Mouse (Mus musculus) brain, embryonic 18.5 days (tissue): ENCODE data around the gene S100a14.

ENCODE experiments used
- DNase-seq: peaks from one replicate; pipeline ENCODE4 v3.0.0-alpha.2; 2012; ENCODE audit warnings: low read depth, low spot score

S100a14 gene

DNA sequence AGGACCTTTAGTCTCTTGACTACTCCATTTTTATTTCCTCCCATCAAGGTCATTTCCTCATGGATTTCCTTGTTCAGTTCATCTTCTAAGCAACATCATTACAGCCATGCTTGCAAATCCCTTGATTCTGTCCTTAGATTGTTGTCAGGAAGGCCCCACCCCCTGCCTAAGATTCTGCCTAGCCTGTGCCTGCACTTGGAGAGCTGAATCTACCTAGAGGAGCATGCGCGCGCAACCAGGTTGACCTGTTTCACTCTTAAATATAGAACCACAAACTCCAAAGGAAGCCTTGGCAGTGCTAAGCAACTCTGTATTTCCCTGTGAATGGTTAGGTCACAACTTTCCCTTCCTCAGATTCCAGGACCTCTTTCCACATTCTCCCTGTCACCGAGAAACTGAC lies 8.9 kb upstream of the S100a14 start:
- DNase-seq, result no peak

DNA sequence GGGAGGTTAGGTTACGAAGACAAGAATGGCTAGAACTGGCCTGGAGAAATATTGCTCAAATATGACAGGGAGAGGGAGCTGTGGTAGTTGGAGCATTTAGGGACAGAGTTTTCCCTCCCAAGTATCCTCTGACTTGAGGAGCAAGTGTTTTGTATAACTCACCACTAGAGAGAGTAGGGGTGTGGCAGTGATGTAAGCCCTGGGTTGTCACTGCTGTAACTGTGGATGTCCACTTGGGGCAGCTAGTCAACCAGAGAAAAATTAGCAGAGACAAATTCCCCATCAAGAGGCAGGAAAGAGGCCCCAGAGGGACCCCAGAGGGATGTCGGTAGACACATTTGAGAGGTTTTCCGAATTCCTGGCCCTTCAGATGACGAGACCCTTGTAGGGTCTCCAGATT lies 1.2 kb upstream of the S100a14 start:
- no peak for DNase-seq

DNA sequence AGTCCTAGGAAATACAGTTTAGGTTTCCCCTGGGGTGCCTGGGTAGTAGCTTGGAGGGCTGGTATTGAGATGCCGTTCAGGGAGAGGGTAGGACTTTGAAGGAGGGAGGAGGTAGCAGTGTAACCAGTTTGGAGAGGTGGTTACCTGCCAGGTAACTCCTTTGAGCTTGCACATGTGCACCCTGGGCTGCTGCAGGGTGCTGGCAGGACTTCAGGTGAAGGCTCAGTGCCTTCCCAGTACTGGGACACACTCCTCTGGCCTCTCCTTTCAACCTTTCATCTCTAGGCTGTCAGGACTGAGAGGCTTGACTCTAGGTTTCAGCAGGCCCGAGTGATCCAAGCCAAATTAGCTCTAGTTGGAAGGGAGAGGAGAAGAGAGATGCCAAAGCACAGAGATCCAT lies 580 bp upstream of the S100a14 start:
- DNase-seq, result no peak

DNA sequence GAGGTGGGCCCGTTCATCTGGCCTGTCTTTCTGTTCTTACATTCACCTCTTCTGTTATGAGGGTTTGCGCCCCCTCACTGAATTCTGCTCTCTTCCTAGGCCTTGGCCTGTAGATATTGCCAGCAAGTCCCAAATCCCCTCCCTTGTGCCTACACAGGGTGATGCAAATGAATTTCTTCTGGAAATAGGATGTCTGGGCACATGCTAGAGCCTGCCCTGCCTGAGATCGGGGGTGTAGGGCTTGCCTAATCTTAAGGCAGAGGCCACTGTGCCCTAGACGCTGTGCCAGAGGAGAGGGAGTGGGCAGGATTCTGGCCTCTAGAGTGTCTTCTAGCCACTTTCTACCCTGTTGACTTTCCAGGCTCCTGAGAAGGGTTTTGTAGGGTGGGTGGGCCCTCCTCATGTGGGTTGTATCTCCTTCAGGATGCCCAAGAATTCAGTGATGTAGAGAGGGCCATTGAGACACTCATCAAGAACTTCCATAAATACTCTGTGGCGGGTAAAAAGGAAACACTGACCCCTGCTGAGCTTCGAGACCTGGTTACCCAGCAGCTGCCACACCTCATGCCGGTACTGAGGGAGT lies 726 bp downstream of the S100a14 start:
- no peak for DNase-seq

DNA sequence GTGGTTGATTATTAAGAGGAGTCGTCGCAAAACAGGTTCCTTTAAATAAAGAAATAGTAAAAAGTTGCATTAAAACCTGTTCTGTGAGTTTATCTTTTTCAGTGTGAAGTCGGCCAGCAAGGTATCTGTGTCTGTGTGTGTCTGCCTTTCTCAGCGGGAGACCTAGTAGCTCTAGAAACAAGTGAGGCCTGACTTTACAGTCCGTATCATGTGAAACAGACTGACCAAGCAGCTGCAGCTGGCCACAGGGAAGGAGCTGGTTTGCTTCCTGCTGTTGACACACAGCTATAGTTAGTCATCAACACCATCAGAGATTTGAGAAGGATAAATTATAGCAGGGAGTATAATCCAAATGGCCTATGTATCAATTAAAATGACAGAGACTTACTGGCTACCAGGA lies 5.1 kb downstream of the S100a14 start:
- no peak for DNase-seq

DNA sequence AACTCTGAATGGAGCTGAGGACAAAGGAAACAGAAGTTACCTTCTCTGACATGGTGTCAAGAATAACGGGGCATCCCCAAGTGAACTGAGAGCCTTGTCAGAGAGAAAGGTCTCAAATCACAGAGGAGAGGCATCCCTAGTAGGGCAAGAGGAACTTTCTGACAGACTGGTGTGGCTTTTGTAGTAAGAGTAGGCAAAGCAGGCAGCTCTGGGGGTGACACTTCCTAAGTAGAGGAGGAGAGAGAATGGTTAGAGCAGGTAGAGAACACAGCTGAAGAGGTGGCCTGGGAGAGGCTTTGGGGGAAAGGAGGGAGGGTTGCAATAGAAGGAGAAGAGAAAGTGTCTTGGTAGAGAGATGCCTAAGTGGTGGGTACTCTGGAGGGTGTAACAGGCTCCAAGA lies 8.8 kb downstream of the S100a14 start:
- DNase-seq, result no peak

DNA sequence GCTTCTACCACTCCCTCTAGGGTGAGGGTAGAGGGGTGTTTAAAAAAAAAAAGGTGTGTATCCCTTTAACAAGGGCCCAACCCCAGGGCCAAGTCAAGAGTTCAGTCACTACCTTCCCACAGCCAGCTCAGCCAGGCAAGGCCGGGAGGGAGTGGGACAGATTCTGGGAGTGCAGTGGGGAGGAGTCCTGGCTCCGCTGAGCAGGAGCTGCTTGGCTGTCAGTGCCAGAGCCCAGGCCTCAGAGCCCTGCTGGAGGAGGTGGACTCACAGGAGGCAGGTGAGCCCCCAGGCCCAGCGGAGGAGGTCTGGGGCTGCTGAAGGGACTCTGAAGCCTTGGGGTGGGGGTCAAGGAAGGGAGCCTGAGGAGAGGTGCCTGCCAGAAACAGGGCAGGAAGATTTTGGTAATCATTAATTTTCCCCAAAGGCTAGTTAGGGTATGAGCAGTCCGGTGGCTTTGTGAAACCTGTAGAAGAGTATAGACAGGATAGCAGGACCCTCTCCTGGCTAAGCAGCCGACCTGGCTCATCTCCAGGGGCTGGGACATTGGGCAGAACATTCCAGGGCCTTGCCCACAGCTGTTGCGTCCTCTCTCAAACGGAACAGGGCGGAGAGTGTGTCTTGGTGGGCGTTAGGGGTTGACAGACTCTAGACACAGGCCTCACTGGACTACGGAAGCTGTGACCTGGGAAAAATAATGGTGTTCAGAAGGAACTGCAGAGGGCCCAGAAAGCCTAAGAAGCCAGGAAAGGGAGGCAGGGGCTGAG lies 10.7 kb downstream of the S100a14 start, which contains the start of gene S100a16:
Gene S100a16 (plus strand): TSS at position 114 of the 764 bp plus-strand sequence.
- no peak for DNase-seq

DNA sequence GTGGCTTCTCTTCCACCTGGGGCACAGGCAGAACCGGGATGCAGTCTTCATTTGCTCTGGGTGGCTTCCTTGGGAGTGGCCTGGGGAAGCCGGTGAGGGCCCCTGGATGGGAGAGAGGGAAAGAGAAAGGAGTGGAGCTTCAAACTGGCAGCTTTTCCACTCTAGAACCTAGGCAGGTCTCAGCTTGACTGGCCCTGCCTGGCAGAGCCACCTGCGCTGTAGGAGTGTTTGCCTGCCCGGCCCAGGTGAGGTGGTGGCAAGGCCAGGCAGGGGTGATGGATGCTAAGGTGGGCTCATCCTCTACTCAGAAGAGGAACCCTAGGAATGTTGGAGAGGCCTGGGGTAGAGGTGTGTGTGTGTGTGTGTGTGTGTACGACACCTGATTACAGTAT lies 11.2 kb downstream of the S100a14 start:
- DNase-seq, result no peak

DNA sequence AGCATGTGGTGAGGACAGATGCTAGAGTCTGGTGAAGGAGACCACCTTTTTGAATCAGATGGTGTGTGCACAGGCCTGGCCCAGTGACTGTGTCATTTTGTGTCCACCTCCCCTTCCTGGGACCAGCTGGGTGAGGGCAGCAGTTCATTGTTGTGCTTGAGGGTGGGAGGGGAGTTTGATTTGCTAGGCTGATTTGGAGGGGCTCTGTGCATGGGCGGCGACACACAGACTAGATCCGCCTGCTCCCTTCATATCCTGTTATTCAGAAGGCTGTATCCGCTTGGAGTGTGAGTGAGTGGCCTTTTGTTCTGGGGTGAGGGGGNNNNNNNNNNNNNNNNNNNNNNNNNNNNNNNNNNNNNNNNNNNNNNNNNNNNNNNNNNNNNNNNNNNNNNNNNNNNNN lies 14.2 kb downstream of the S100a14 start:
- DNase-seq, result no peak

DNA sequence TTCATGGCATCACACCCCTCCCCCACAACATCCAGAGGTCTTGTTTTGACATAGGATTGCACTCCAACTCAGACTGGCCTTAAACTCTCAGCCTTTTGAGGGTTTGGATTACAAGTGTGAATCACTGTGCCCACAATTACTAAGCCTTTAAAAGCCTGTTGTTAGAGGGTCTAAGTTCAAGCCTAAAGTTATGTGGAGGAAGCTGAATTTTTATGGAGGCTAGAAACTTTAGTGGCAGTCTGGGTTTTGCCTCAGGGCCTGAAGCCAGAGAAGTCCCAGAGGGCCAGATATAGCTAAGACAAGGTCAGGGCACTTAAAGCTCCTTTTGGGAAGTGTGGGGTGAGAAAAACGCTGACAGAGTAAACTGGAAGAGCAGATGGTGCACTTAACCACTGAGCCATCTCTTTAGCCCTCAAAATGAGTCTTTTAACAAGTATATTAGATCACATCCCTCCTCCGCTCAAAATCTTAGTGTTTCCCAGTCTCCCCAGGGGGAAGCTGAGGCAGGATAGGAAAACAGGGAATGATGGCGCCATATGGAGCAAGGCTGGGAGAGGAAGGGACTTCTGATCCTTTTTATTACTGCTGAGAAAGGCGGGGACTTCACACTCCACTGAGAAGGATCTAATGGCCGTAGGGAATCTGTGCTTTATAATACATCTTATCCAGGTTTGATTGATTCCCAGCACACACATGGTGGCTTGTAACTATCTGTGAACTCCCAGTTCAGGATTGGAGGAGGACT lies 23.2 kb downstream of the S100a14 start:
- no peak for DNase-seq

DNA sequence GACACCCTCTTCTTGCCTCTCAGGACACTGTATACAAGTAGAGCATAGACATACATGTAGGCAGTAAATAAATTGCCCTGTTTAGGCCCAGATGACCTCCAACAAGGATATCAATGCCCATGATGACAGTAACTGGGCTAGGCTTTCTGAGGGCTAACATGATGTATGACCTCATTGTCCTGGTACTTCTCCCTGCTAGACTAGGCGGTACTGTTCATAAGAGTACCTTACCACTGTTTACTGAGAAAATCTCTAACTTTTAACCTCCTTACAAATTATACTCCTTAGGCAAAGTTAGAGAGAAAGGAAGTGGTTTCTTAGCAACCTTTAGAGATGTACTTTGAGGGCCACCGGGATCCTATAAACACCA lies 23.8 kb downstream of the S100a14 start:
- DNase-seq, result no peak

DNA sequence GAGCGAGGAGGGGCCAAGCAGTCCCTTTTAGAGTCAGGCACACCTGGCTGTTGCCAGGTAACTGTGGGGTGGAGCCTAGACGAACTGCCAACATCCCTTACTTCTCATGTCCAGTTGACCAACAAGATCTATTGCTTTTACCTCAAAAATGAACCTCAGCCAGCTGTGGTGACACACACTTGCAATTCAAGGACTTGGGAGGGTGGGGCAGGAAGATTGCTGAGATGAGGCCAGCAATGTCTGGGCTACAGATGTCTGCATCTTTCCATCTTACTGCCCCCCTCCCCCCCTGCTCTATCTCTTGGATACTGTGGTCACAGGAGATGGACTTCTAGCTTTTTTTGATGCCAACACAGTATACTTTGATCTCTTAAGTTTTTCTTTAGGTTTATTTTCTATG lies 25.6 kb downstream of the S100a14 start:
- no peak for DNase-seq

DNA sequence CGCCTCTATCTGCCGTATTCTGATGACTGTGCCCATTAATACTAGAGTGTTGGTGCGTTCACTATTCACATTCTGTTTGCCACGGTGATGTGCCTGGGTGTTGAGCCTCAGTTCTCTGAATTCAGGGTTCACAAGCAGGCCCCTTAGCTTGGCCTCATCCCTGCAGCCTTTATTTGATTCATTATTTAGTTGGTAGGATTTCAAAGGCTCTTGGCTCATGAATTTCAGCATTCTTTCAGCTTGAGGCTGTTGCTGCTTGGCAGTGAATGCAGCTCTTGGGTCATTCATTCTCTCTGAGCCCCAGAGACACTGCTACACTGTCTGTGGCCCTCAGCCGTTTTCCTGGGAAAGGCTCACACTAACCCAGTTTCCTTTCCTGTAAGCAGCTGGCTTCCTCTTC lies 29.3 kb downstream of the S100a14 start:
- peak; percentile 46 for DNase-seq

DNA sequence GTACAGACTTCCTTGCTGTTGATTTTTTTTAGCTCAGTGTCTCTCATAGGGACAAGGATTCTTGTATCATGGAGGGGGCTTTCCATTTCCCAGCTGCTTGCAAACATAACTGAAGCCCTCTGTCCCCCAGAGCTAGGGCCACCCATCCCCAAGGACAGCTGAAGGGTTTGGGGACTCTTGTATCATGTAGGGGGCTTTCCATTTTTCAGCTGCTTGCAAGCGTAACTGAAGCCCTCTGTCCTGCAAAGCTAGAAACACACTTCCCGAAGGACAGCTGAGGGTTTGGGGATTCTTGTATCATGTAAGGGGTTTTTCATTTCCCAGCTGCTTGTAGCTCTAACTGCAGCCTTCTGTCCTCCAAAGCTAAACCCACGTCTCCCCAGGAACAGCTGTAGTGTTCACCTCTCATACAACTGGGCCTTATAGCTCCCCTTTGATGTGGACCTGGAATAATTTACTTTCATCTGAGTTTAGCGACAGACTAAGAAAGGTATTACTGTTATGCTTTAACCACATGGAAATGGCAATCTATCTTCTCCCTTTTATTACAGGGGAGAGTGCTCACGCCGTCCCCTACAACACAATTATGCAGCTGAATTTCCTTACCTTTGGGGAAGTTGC lies 33.5 kb downstream of the S100a14 start, which contains the start of gene S100a3:
Gene S100a3 (plus strand): TSS at position 571 of the 621 bp plus-strand sequence.
- no peak for DNase-seq

DNA sequence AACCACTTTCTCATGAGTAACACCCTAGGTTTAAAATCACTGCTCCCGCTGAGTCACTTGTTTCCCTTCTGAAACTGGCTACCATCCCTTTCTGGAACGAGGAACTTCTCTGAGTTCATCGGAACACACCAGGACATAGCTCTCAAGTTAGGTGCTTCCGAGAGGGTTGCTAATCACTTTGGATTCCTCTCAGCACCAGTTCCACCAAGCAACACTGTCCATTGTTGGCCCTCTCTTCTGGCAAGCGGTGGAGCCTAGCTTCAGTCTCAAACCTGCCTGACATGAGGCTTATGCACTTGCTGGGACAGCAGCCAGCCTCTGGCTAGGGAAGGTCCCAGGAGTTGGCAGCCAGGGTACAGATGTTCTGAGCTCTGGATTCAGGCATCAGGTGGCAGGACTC lies 48.0 kb downstream of the S100a14 start:
- DNase-seq, result no peak

DNA sequence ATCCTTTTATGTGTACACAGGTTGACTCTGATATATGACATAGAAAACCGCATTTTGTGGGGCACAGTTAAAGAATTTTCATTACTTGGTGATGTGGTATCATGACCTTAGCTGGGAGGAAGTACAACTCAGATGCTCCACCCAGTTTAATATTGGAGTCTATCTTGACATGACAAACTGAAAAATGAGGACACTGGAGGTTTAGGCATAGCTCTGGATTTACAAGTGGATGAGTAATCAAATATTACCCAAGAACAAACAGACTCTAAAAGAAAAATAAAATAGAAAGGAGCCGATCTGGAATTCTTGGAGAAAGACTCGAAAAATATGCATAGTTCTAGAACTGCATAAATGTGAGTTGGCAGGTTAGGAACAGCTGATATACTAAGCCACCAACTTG lies 48.7 kb downstream of the S100a14 start:
- DNase-seq, result no peak

DNA sequence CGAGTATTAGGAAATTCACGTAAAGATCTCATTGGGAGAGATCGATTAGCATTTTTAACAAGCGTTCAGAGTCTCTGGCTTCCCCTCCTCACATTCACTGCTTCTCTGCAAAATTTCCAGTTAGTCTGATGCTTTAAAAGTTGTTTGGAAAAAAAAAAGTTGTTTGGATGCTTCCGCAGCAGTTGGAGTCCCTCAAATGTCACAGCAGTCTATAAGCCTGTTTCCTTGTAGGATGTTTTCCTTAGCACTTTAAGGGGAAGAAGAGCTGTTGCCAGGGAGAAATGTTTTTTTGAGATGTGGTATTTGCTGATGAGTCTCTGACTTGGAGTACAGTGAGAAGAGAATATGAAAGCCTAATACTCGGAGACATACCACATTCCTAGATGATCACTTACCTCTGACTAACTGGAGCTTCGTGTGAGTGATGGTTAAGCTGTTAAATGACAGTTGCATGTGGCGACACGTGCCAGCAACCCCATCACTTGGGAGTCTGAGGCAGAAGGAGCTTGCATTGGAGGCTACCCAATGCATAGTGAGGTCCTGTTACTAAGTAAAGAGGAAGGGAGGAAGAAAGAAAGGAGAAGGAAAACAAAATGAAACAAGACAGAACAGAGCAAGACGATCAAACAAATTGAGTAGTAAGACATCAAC lies 49.8 kb downstream of the S100a14 start:
- no peak for DNase-seq
